Mouse (Mus musculus) intestine, embryonic 15.5 days (tissue): ENCODE measurements around the gene Nfkbia. TPM values are rescaled to one million over a fixed set of nuclear protein-coding genes. Genes with fewer than 3 reads are reported as not detected.

ENCODE experiments used
- ATAC-seq: fragments of 200-750 bp; cut with Nextera tagmentation; 2 replicates; pipeline ENCODE4 v1.8.0; 2017; ENCODE audit warnings: moderate TSS enrichment, moderate library complexity
- H3K27ac ChIP-seq: fragments of 300-500 bp; sonication (generic); 2 replicates; pipeline ENCODE4 v1.5.1; 2015; ENCODE audit warnings: mild to moderate bottlenecking, inconsistent platforms
- H3K27me3 ChIP-seq: fragments of 300-500 bp; sonication (generic); replicated peaks from 2 replicates; pipeline ENCODE4 v1.6.1; 2015; ENCODE audit warnings: inconsistent platforms
- H3K36me3 ChIP-seq: fragments of 300-500 bp; sonication (generic); 2 replicates; pipeline ENCODE4 v1.6.1; 2015; ENCODE audit warnings: inconsistent platforms
- H3K4me1 ChIP-seq: fragments of 300-500 bp; sonication (generic); replicated peaks from 2 replicates; pipeline ENCODE4 v1.6.1; 2015; ENCODE audit warnings: inconsistent platforms
- H3K4me2 ChIP-seq: fragments of 300-500 bp; sonication (generic); replicated peaks from 2 replicates; pipeline ENCODE4 v1.6.1; 2015; ENCODE audit warnings: mild to moderate bottlenecking, inconsistent platforms
- H3K4me3 ChIP-seq: fragments of 300-500 bp; sonication (generic); replicated peaks from 2 replicates; pipeline ENCODE4 v1.5.1; 2015; ENCODE audit warnings: inconsistent platforms
- H3K9ac ChIP-seq: fragments of 300-500 bp; sonication (generic); 2 replicates; pipeline ENCODE4 v1.6.1; 2015; ENCODE audit warnings: inconsistent platforms
- H3K9me3 ChIP-seq: fragments of 300-500 bp; sonication (generic); 2 replicates; pipeline ENCODE4 v1.6.1; 2016; ENCODE audit warnings: inconsistent platforms
- WGBS: fragments of 180-500 bp; shearing (Covaris S2); methylation state at CpG from one replicate; pipeline ENCODE4 v1.1.7; 2015; 5-methylcytosine and 5-hydroxymethylcytosine counted together
- polyA plus RNA-seq: library from polyadenylated mRNA; unstranded; fragments of >200 nt; fragmentation: Nextera tagmentation; extraction: Ambion mirVana; gene quantifications from 2 replicates; pipeline ENCODE4 v1.2.1, GENCODE M21; 2015

The Nfkbia gene
- polyA plus RNA-seq, 1 experiment from 2014 or later, result 72.5 TPM

DNA sequence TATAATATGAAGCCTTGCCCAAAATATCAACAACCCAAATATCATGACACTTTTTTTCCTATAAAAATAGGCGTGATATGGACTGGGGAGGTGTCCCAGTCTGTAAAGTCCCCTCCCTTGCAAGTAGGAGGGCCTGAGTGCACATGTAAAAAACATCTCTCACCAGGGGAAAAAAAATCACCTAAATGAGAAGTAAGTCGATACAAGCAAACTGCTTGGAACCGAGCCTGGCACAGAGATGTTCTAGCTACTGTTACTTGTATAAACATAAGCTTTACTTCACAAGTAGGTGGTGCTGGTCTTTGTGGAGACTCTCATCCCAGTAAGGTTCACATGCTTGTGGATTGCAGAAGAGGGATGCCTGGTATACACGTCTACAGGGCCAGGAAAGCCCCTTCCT is 31.5 kb downstream of the Nfkbia start:
- H3K27me3 ChIP-seq, result no peaks in the 10 kb centered on the region
- peaks cover 28% of the 10 kb centered on the region for H3K4me1 ChIP-seq

DNA sequence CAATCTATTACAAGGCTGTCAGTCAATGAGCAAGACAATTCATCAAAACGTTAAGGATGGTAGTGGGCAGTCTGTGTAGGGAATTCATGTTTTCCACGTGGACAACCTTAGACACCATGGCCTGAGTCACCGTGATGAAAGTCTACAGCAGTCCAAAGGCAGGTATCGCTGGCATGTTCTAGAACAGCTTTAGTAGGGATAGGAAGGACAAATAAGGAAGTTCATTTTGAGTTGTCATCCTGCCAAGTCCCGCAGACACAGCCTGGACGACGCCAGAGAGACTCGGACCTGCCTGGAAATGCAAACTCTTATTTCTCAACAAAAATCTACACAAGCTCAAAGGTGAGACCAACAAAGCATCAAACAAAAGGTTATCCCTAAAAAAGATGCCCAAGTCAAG is 32.7 kb downstream of the Nfkbia start:
- Histone ChIP-seq H3K4me3 (no peak overlapping the region), H3K36me3 (no peaks in the 10 kb centered on the region), H3K4me1 (peaks cover 18% of the 10 kb centered on the region), H3K27me3 (no peaks in the 10 kb centered on the region), H3K9me3 (no peaks in the 10 kb centered on the region), H3K9ac (no peak overlapping the region), H3K27ac (no peak overlapping the region), H3K4me2 (no peak overlapping the region)
- 55% methylated on average over 8 of the region's 8 CpGs for WGBS
- no peak for ATAC-seq

More for the DNA sequence above, 31.5 kb downstream of the Nfkbia start:
- no peak overlapping the region for H3K27ac ChIP-seq
- ATAC-seq, result no peak
- WGBS, result 47% methylated on average over 4 of the region's 4 CpGs
- no peaks in the 10 kb centered on the region for H3K36me3 ChIP-seq
- no peak overlapping the region for H3K4me3 ChIP-seq
- H3K4me2 ChIP-seq, result no peak overlapping the region
- no peak overlapping the region for H3K9ac ChIP-seq
- H3K9me3 ChIP-seq, result no peaks in the 10 kb centered on the region

DNA sequence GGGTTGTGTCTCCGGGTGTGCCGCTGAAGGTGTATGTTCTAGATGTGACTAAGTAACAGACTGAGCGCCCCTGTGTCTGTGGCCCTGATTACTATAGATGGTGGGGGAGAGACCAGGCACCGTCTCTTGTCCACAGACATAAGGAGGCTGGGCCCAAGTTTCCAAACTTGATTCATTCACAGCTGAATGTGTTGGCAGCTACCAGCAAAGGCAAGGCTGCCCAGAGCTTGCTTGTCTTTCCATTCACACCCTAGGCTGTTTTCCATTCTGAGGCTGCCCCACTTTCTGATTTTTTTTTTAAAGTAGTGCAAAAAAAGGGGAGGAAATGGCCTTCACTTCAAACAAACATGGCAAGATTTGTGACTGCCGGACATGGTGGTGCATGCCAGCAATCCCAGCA is 35.6 kb downstream of the Nfkbia start:
- no peak overlapping the region for H3K9ac ChIP-seq
- H3K4me3 ChIP-seq, result no peak overlapping the region
- ATAC-seq, result no peak
- peaks cover 12% of the 10 kb centered on the region for H3K4me1 ChIP-seq
- H3K4me2 ChIP-seq, result no peak overlapping the region
- 85% methylated on average over 5 of the region's 5 CpGs for WGBS
- H3K27ac ChIP-seq, result no peak overlapping the region
- H3K27me3 ChIP-seq, result no peaks in the 10 kb centered on the region
- H3K36me3 ChIP-seq, result no peaks in the 10 kb centered on the region
- H3K9me3 ChIP-seq, result no peaks in the 10 kb centered on the region

DNA sequence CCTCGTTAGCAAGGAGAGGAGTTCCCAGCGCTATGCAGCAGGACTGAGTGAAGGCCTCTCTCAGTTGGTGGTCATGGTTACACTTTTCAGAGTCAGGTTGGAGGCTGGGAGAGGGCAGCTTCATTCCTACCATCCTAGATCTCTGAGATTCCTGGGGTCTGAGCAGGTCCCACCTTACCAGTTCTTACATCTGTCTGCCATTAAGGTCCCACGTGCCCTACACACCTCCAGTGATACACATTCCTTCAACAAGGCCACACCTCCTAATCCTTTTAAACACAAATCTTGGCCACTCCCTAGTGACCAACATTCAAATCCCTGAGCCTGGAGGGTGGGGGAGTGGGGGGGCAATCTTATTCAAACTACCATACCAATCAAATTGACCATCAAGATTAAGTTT is 36.3 kb downstream of the Nfkbia start:
- WGBS, result 70% methylated on average over 3 of the region's 3 CpGs

DNA sequence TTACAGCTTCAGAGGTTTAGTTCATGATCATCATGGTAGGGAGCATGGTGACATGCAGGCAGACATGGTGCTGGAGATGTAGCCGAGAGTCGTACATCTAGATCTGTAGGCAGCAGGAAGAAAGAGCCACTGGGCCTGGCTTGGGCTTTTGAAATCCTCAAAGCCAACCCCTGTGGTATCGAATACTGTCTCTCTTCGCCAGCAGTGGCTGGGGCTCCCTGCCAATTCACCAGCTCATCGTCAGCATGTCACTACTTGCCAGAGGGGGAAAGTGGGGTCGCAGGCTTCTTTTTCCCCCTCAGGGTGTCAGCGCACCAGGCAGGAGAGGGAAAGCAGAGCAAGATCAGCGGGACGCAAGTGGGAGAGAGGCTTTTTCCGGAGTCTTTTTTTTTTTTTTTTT is 37.2 kb downstream of the Nfkbia start:
- Histone ChIP-seq H3K9me3 (no peaks in the 10 kb centered on the region), H3K4me1 (peaks cover 11% of the 10 kb centered on the region; the same call in 1 of the 2 replicates), H3K4me3 (no peak overlapping the region), H3K36me3 (no peaks in the 10 kb centered on the region), H3K27me3 (no peaks in the 10 kb centered on the region), H3K4me2 (no peak overlapping the region), H3K9ac (no peak overlapping the region), H3K27ac (no peak overlapping the region)
- WGBS, result 79% methylated on average over 10 of the region's 10 CpGs
- no peak for ATAC-seq

More for the DNA sequence above, 36.3 kb downstream of the Nfkbia start:
- Histone ChIP-seq H3K36me3 (no peaks in the 10 kb centered on the region), H3K4me3 (no peak overlapping the region), H3K4me1 (peaks cover 7% of the 10 kb centered on the region), H3K27me3 (no peaks in the 10 kb centered on the region), H3K9ac (no peak overlapping the region), H3K9me3 (no peaks in the 10 kb centered on the region), H3K4me2 (no peak overlapping the region), H3K27ac (no peak overlapping the region)
- no peak for ATAC-seq

DNA sequence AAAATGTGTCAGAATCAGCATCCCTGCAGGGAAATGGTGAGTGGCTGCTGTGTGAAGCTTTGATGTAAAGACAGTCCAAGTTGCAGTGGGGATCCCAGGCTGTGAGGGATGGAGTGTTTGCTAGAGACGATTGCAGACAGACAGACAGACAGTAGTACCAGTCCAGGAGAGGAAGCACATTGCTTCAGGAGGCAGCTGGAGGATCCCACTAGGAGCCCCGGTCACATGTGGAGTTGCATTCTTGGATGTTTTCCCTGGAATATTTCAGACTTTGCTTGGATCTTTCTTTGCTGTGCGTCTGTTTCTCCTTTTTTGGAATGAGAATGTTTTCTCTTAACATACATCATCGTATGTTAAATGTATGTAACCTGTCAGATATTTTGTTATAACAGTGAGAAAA is 38.5 kb downstream of the Nfkbia start:
- Histone ChIP-seq H3K4me1 (peaks cover 13% of the 10 kb centered on the region; the same call in 1 of the 2 replicates), H3K4me3 (no peak overlapping the region), H3K9ac (no peak overlapping the region), H3K9me3 (no peaks in the 10 kb centered on the region), H3K36me3 (no peaks in the 10 kb centered on the region), H3K4me2 (no peak overlapping the region), H3K27ac (no peak overlapping the region; the same call in 1 of the 2 replicates), H3K27me3 (no peaks in the 10 kb centered on the region)
- ATAC-seq, result no peak
- WGBS, result 40% methylated on average over 4 of the region's 4 CpGs

DNA sequence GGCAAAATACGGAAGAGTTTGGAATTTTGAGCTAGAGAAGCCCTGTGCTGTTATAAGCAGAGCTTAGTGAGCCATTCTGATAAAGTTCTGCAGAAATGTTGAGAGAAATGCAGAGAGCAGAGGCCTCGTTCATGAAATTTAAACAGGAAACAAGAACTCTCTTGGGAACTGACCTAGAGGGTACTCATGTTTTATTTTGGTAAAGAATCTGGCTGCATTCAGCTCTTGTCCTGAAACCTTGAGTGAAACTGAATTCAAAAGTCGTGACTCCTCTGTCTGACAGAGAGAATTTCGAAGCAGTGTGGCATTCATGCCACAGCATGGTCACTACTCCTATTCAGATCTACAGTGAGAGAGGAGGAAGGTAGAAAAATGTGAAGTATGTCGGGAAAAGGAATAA is 39.6 kb downstream of the Nfkbia start:
- H3K4me3 ChIP-seq, result no peak overlapping the region
- peak overlapping the region; percentile 49 for H3K27ac ChIP-seq
- 37% methylated on average over 5 of the region's 5 CpGs for WGBS
- no peak overlapping the region for H3K9ac ChIP-seq
- no peaks in the 10 kb centered on the region for H3K9me3 ChIP-seq
- no peak for ATAC-seq
- H3K4me1 ChIP-seq, result peaks cover 13% of the 10 kb centered on the region; the same call in 1 of the 2 replicates
- no peaks in the 10 kb centered on the region for H3K27me3 ChIP-seq
- no peak overlapping the region for H3K4me2 ChIP-seq
- H3K36me3 ChIP-seq, result no peaks in the 10 kb centered on the region

DNA sequence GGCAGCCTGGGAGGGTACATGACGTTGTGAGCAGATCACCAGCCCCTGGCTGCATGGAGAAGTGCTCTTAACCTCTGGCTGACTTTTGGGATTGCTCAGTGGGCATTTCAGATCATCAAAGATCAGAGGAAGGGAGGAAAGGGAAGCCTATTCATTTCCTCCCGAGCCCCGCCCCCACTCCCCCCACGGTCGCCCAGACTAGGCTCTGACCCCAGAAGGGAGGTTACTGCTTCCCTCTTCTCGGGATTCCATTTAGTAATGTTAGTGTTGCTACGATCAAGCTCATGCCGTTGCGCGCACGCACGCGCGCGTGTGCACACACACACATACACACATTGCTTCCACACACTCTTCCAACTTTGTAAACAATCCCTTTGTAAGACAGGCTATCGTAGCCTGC is 42.0 kb downstream of the Nfkbia start:
- Histone ChIP-seq H3K9me3 (no peaks in the 10 kb centered on the region), H3K27me3 (no peaks in the 10 kb centered on the region), H3K36me3 (no peaks in the 10 kb centered on the region), H3K27ac (no peak overlapping the region), H3K4me3 (no peak overlapping the region), H3K9ac (no peak overlapping the region), H3K4me2 (peak overlapping the region; percentile 14; the same call in 1 of the 2 replicates), H3K4me1 (peaks cover 29% of the 10 kb centered on the region)
- WGBS, result 43% methylated on average over 16 of the region's 16 CpGs
- 0 out of 2 replicates have a peak, but pooled peaks have one; percentile 16 for ATAC-seq

DNA sequence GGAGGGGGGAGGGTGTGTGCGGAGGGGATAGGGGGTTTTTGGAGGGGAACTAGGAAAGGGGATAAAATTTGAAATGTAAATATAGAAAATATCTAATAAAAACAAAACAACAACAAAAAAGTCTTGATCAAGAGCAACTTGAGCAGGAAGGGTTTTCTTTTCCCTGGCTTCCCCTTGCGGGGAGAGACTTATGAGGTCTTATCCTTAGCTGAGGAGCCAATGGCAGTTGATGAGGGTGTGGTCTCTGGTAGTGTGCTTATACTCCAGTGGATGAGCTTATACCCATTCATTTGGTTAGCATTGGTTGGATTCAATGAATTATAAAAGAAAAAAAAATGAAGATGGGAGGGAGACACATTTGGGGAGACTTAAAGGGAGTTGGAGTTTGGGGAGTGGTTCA is 43.4 kb downstream of the Nfkbia start:
- ATAC-seq, result no peak
- Histone ChIP-seq H3K9me3 (no peaks in the 10 kb centered on the region), H3K27ac (no peak overlapping the region), H3K4me3 (no peak overlapping the region), H3K4me1 (peaks cover 29% of the 10 kb centered on the region), H3K9ac (no peak overlapping the region), H3K36me3 (no peaks in the 10 kb centered on the region), H3K4me2 (no peak overlapping the region), H3K27me3 (no peaks in the 10 kb centered on the region)
- 89% methylated on average over 2 of the region's 2 CpGs for WGBS

DNA sequence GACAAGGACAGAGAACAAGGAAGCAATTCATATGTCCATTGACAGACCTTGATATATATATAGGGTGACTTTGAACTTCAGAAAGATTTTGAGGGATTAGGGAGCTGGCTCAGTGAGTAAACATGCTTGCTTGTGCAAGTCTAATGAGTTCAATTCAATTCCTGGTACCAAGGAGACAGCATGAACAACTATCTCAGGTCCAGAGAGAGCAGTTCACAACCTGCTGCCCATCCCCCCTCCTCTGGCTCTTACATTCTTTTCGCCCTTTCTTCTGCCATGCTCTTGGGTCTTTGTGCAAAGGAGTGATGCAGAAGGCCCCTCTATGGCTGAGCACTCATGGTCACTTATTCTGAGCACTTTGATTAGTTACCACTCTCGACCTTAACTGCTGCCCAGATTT is 44.0 kb downstream of the Nfkbia start:
- 78% methylated on average over 2 of the region's 2 CpGs for WGBS
- Histone ChIP-seq H3K27me3 (no peaks in the 10 kb centered on the region), H3K36me3 (no peaks in the 10 kb centered on the region), H3K4me1 (peaks cover 35% of the 10 kb centered on the region), H3K4me3 (no peak overlapping the region), H3K4me2 (no peak overlapping the region), H3K9ac (no peak overlapping the region), H3K27ac (no peak overlapping the region), H3K9me3 (no peaks in the 10 kb centered on the region)
- ATAC-seq, result no peak

DNA sequence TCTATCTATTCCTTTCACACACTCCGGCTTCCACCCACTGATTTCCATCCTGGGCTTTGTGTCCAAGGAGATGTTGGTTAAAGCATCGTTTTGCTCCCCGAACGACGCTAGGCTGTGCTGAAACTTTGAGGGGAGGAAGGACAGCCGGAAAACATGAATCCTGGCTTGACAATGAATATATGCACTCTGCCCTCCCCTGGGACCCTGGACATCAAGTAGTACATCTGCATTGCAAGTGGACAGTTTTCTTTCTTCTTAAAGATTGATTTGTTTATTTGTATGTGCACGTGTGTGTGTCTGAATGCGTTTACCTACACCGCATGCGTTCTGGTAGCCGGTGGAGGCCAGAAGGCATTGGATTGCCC is 45.1 kb downstream of the Nfkbia start:
- peaks cover 43% of the 10 kb centered on the region for H3K4me1 ChIP-seq
- H3K36me3 ChIP-seq, result no peaks in the 10 kb centered on the region
- WGBS, result 79% methylated on average over 11 of the region's 11 CpGs
- H3K9ac ChIP-seq, result no peak overlapping the region
- H3K9me3 ChIP-seq, result no peaks in the 10 kb centered on the region
- H3K27ac ChIP-seq, result peak overlapping the region; percentile 85
- no peak overlapping the region for H3K4me3 ChIP-seq
- no peak for ATAC-seq
- no peaks in the 10 kb centered on the region for H3K27me3 ChIP-seq
- no peak overlapping the region for H3K4me2 ChIP-seq

DNA sequence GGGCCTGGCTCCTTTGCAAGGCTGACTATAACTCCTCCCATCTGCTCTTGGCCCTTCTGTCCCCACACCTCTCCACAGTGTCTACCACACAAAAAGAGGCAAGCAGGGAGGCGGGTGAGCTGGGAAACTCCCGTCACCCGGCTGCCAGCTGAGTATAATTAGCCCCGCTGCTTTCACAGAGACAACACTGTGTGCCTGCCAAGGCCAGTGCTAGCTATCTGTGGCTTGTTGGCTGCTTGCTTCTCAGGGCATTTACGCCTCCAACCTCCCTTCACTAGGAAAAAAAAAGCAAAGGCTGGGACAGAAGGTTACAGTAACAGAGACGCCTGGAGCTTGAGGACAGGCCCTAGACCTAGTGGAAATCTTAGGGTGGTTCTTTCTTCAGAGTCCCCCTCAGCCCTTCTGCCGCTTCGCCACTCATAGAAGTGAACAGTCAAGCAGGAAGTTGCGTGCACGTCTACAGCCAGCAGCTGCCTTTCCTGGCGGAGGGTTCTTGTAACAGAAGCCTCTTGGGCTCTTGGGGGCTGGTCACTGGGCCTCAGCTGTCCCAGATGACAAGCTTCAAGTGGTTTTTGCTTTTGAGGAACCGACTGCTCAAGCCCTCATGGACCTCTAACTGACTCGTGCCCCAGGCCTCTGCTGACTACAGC is 45.6 kb downstream of the Nfkbia start:
- H3K4me2 ChIP-seq, result peak overlapping the region; percentile 26; the same call in 1 of the 2 replicates
- H3K9me3 ChIP-seq, result no peaks in the 10 kb centered on the region
- ATAC-seq, result peak; percentile 48
- H3K9ac ChIP-seq, result no peak overlapping the region
- peaks cover 43% of the 10 kb centered on the region for H3K4me1 ChIP-seq
- no peaks in the 10 kb centered on the region for H3K27me3 ChIP-seq
- WGBS, result 31% methylated on average over 13 of the region's 13 CpGs
- H3K27ac ChIP-seq, result peak overlapping the region; percentile 85
- H3K36me3 ChIP-seq, result no peaks in the 10 kb centered on the region
- no peak overlapping the region for H3K4me3 ChIP-seq

DNA sequence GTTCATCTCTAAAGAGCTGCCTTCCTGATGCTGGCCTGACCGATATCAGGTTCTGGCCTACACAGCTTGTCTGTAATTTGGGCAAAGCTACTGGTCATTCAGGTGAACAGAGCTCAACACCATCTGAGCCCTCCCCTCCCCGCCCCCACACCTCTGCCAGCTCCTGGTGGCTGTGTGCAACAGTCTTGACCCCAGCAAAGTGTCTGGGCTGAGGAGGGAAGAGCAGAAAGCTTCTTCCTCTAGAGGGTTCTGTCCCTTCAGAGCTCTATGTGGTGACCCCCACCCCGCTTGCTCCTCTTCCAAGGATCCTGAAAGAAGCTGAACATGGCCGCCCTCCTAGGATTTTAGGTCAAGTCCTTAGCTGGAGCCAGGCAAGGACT is 46.1 kb downstream of the Nfkbia start:
- no peaks in the 10 kb centered on the region for H3K9me3 ChIP-seq
- no peak overlapping the region for H3K9ac ChIP-seq
- H3K36me3 ChIP-seq, result no peaks in the 10 kb centered on the region
- H3K27me3 ChIP-seq, result no peaks in the 10 kb centered on the region
- peak overlapping the region; percentile 85 for H3K27ac ChIP-seq
- H3K4me3 ChIP-seq, result no peak overlapping the region
- no peak for ATAC-seq
- peaks cover 43% of the 10 kb centered on the region for H3K4me1 ChIP-seq
- no peak overlapping the region for H3K4me2 ChIP-seq
- WGBS, result 94% methylated on average over 4 of the region's 4 CpGs
